Mouse (Mus musculus) embryo, embryonic 11 days (tissue): Measurements from ENCODE around the gene Pdxp.

Source experiments
- DNase-seq: peaks from one replicate; pipeline ENCODE4 v3.0.0-alpha.2; 2015

The Pdxp gene

GRCm38 (mm10) chr15:78928539-78928938 lies 14.8 kb downstream of the Pdxp start:
- peak; percentile 31 for DNase-seq

GRCm38 (mm10) chr15:78930192-78930706 lies 16.5 kb downstream of the Pdxp start:
- DNase-seq: no peak

- DNase-seq: no peak
Measured at GRCm38 (mm10) chr15:78930801-78931426, 17.2 kb downstream of the Pdxp start.

GRCm38 (mm10) chr15:78931577-78931976 lies 17.9 kb downstream of the Pdxp start:
- DNase-seq: peak; percentile 39

GRCm38 (mm10) chr15:78934784-78935320 lies 21.1 kb downstream of the Pdxp start, which contains the start of gene Nol12:
Gene Nol12 (plus strand): TSS chr15:78934933.
- peak; percentile 93 for DNase-seq

- no peak for DNase-seq
Measured at GRCm38 (mm10) chr15:78936403-78936802, 22.7 kb downstream of the Pdxp start.

- DNase-seq: no peak
Measured at GRCm38 (mm10) chr15:78937311-78937710, 23.6 kb downstream of the Pdxp start.

GRCm38 (mm10) chr15:78937963-78938362 lies 24.2 kb downstream of the Pdxp start:
- no peak for DNase-seq

- no peak for DNase-seq
Measured at GRCm38 (mm10) chr15:78940325-78940724, 26.6 kb downstream of the Pdxp start.

GRCm38 (mm10) chr15:78942663-78943062 lies 28.9 kb downstream of the Pdxp start:
- DNase-seq: peak; percentile 89

- DNase-seq: no peak
Measured at GRCm38 (mm10) chr15:78946232-78946631, 32.5 kb downstream of the Pdxp start.

GRCm38 (mm10) chr15:78947657-78948056 lies 33.9 kb downstream of the Pdxp start, which contains the start of gene Triobp:
Gene Triobp (plus strand): TSS chr15:78947724.
- peak; percentile 99 for DNase-seq

- peak; percentile 19 for DNase-seq
Measured at GRCm38 (mm10) chr15:78948152-78948725, 34.5 kb downstream of the Pdxp start.

- DNase-seq: no peak
Measured at GRCm38 (mm10) chr15:78948883-78949282, 35.2 kb downstream of the Pdxp start.

- DNase-seq: no peak
Measured at GRCm38 (mm10) chr15:78955663-78956062, 41.9 kb downstream of the Pdxp start.

GRCm38 (mm10) chr15:78956351-78956750 lies 42.6 kb downstream of the Pdxp start:
- DNase-seq: peak; percentile 34

- DNase-seq: no peak
Measured at GRCm38 (mm10) chr15:78957021-78957420, 43.3 kb downstream of the Pdxp start.

GRCm38 (mm10) chr15:78959537-78959936 lies 45.8 kb downstream of the Pdxp start:
- DNase-seq: no peak

GRCm38 (mm10) chr15:78960088-78960487 lies 46.4 kb downstream of the Pdxp start:
- DNase-seq: no peak

- DNase-seq: peak; percentile 81
Measured at GRCm38 (mm10) chr15:78962885-78963284, 49.2 kb downstream of the Pdxp start.
